In the genomic region with DNA sequence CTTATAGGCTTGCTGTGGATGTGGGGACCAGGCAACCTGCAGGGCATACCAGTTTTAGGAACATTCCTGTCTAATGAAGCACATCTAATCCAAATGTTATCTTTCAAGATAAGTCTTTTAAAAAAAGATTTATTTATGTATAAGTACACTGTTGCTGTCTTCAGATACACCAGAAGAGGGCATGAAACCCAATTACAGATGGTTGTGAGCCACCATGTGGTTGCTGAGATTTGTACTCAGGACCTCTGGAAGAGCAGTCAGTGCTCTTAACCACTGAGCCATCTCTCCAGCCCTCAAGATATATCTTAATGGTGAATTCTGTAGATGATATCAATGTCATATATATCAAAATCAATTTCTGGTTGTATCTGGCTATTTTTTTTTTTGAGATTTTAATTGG, we compare ENCODE assay signal across 27 mouse cellular contexts. TPM values are rescaled to one million over a fixed set of nuclear protein-coding genes. Genes with fewer than 3 reads are reported as not detected.
DNase-seq lines count a peak whose midpoint lies in the region; ATAC-seq and TF ChIP-seq lines count a peak whose summit lies in the region.
"Had no signal": no experiment of that assay in that cellular context is flagged by ENCODE, and none has a peak within 500 bp of the region (broad histone marks: within the 10 kb centered on the region; RNA-seq: fewer than 3 reads in every experiment).

No protein-coding gene starts in this region.

- no peaks in the 10 kb centered on the region for H3K27me3 ChIP-seq in heart, adult 2 months (ENCODE audit: control insufficient read depth, insufficient read depth, low read length)
- H3K27me3 ChIP-seq in liver, embryonic 14.5 days (ENCODE audit: control insufficient read depth, insufficient read depth, low read length) = no peaks in the 10 kb centered on the region
- no peaks in the 10 kb centered on the region for H3K27me3 ChIP-seq in liver, embryonic 11.5 days (replicated peaks; ENCODE audit: control insufficient read depth, insufficient read depth, low read length)
- H3K27me3 ChIP-seq in G1E (ENCODE audit: insufficient read depth, low read length) = peaks cover 19% of the 10 kb centered on the region
- H3K27me3 ChIP-seq: forebrain, embryonic 15.5 days; liver, embryonic 13.5 days; neural tube, embryonic 13.5 days; stomach, embryonic 15.5 days had no signal

- H3K36me3 ChIP-seq in heart, adult 2 months (ENCODE audit: control insufficient read depth, insufficient read depth, low read length) = no peaks in the 10 kb centered on the region
- H3K36me3 ChIP-seq in liver, embryonic 14.5 days (replicated peaks; ENCODE audit: control insufficient read depth, insufficient read depth, low read depth) = no peaks in the 10 kb centered on the region
- H3K36me3 ChIP-seq in liver, embryonic 11.5 days (ENCODE audit: control insufficient read depth, insufficient read depth, low read length) = no peaks in the 10 kb centered on the region
- peaks cover 2% of the 10 kb centered on the region for H3K36me3 ChIP-seq in G1E (replicated peaks)
- H3K36me3 ChIP-seq: forebrain, embryonic 15.5 days; hindbrain, embryonic 12.5 days; liver, embryonic 13.5 days; neural tube, embryonic 13.5 days; stomach, embryonic 15.5 days had no signal

- no peaks in the 10 kb centered on the region for H3K79me2 ChIP-seq in heart, adult 2 months (replicated peaks; ENCODE audit: control insufficient read depth, insufficient read depth, low read length)

- TF ChIP-seq CTCF in heart, adult 2 months (IDR thresholded peaks at IDR 0.05) = 0 out of 2 replicates have a peak, but pooled peaks have one; percentile 5
- TF ChIP-seq CTCF in liver, embryonic 14.5 days (IDR thresholded peaks at IDR 0.05; ENCODE audit: low read depth) = 0 out of 2 replicates have a peak, but pooled peaks have one; percentile 1
- no peak for TF ChIP-seq CTCF in G1E (IDR thresholded peaks at IDR 0.05; ENCODE audit: low read depth, low read length)

- H3K4me3 ChIP-seq in heart, adult 2 months = no peak overlapping the region
- H3K4me3 ChIP-seq in liver, embryonic 14.5 days (ENCODE audit: insufficient read depth in 1 of 2, low read depth in 2 of 2, low read length in 2 of 2) = no peak overlapping the region
- H3K4me3 ChIP-seq in liver, embryonic 11.5 days (ENCODE audit: low read depth, low read length) = no peak overlapping the region
- peak overlapping the region; percentile 39; the same call in 1 of the 2 replicates for H3K4me3 ChIP-seq in G1E (ENCODE audit: low read depth, low read length)
- H3K4me3 ChIP-seq: forebrain, embryonic 15.5 days; gastrocnemius, adult 2 months; hindbrain, embryonic 12.5 days; liver, embryonic 13.5 days; neural tube, embryonic 13.5 days; stomach, embryonic 15.5 days had no signal

- no peak for TF ChIP-seq POLR2A in heart, adult 2 months (IDR thresholded peaks at IDR 0.05; ENCODE audit: insufficient read depth, low read depth, low read length)

- no peak for TF ChIP-seq EP300 in heart, adult 2 months (IDR thresholded peaks at IDR 0.05; ENCODE audit: insufficient read depth, low read depth, low read length)
- no peak for TF ChIP-seq EP300 in liver, embryonic 14.5 days (IDR thresholded peaks at IDR 0.05; ENCODE audit: low read depth)

- H3K4me1 ChIP-seq in heart, adult 2 months (ENCODE audit: control insufficient read depth, insufficient read depth, low read length) = no peaks in the 10 kb centered on the region; the same call in 1 of the 2 replicates
- peaks cover 11 to 22% of the 10 kb centered on the region in 2 experiments for H3K4me1 ChIP-seq in liver, embryonic 14.5 days (replicated peaks; ENCODE audit: control insufficient read depth in 2 of 2, insufficient read depth in 2 of 2, low read length in 1 of 2)
- H3K4me1 ChIP-seq in liver, embryonic 11.5 days (replicated peaks; ENCODE audit: control insufficient read depth, insufficient read depth, low read length) = peaks cover 15% of the 10 kb centered on the region
- H3K4me1 ChIP-seq in G1E (ENCODE audit: insufficient read depth, low read depth, low read length) = peaks cover 46% of the 10 kb centered on the region

- no peak for DNase-seq in heart, adult 2 months
- no peak for DNase-seq in heart, postnatal 25 days (ENCODE audit: low spot score)
- no peak for DNase-seq in liver, embryonic 14.5 days (ENCODE audit: low read depth in 3 of 3, low spot score in 3 of 3)
- DNase-seq in liver, embryonic 11.5 days (ENCODE audit: low spot score) = no peak
- DNase-seq in G1E (ENCODE audit: low spot score) = no peak
- no peak for DNase-seq in spleen, postnatal 4 days (ENCODE audit: low spot score in 2 of 2)
- DNase-seq: adrenal gland, adult 8-10 months; B cell, adult 2 months; cerebellum, adult 11 months; cerebellum, postnatal 36 days; gastrocnemius, adult 2 months; heart, postnatal 14 days; kidney, adult 11 months; kidney, postnatal 36 days; layer of hippocampus, postnatal 36 days; left cerebral cortex, postnatal 4 days; liver, embryonic 13.5 days; lung, adult 2 months; lung, postnatal 10 days; right cerebral cortex, postnatal 4 days; thymus, postnatal 14 days had no signal

- intact Hi-C loops in heart, adult 2 months (cut with DNase I) = no loop called here
- intact Hi-C loops in heart, postnatal 25 days (cut with DNase I) = no loop called here

- ATAC-seq in liver, embryonic 14.5 days (ENCODE audit: insufficient read depth) = no peak
- ATAC-seq in liver, embryonic 11.5 days (replicated peaks; ENCODE audit: low FRiP score) = no peak
- ATAC-seq in G1E (ENCODE audit: extremely low read depth, insufficient number of reproducible peaks, low FRiP score, poor library complexity, severe bottlenecking) = no peak
- no peak for ATAC-seq in erythroid progenitor cell, adult 5-6 weeks (replicated peaks; ENCODE audit: low FRiP score, poor library complexity, severe bottlenecking)
- ATAC-seq: forebrain, embryonic 15.5 days had no signal

- H3K4me2 ChIP-seq in liver, embryonic 14.5 days (ENCODE audit: low read depth) = no peak overlapping the region
- no peak overlapping the region for H3K4me2 ChIP-seq in liver, embryonic 11.5 days
- H3K4me2 ChIP-seq: forebrain, embryonic 15.5 days; hindbrain, embryonic 12.5 days; liver, embryonic 13.5 days; midbrain, embryonic 11.5 days; neural tube, embryonic 13.5 days; stomach, embryonic 15.5 days had no signal

- H3K9me3 ChIP-seq in liver, embryonic 14.5 days (ENCODE audit: control insufficient read depth, low read length) = no peaks in the 10 kb centered on the region
- no peaks in the 10 kb centered on the region for H3K9me3 ChIP-seq in liver, embryonic 11.5 days (ENCODE audit: control insufficient read depth, low read length)
- peaks cover 6% of the 10 kb centered on the region; the same call in 1 of the 2 replicates for H3K9me3 ChIP-seq in G1E (replicated peaks)
- H3K9me3 ChIP-seq: forebrain, embryonic 15.5 days; hindbrain, embryonic 12.5 days; liver, embryonic 13.5 days; neural tube, embryonic 13.5 days; stomach, embryonic 15.5 days had no signal

- H3K9ac ChIP-seq in heart, adult 2 months (ENCODE audit: low read depth, low read length) = no peak overlapping the region
- no peak overlapping the region for H3K9ac ChIP-seq in liver, embryonic 14.5 days (replicated peaks)
- no peak overlapping the region for H3K9ac ChIP-seq in liver, embryonic 11.5 days (ENCODE audit: low read depth, low read length)
- H3K9ac ChIP-seq: forebrain, embryonic 15.5 days; hindbrain, embryonic 12.5 days; liver, embryonic 13.5 days; neural tube, embryonic 13.5 days; stomach, embryonic 15.5 days had no signal

- no peak overlapping the region for H3K27ac ChIP-seq in heart, adult 2 months
- H3K27ac ChIP-seq in liver, embryonic 14.5 days = no peak overlapping the region
- H3K27ac ChIP-seq in liver, embryonic 11.5 days (ENCODE audit: low read depth, low read length) = no peak overlapping the region
- H3K27ac ChIP-seq: forebrain, embryonic 15.5 days; gastrocnemius, adult 2 months; hindbrain, embryonic 12.5 days; liver, embryonic 13.5 days; neural tube, embryonic 13.5 days; stomach, embryonic 15.5 days had no signal

RNA-seq across cellular contexts. Expression of gene Tbl2, which starts 3.5 kb away (rescaled TPM):
- 10 to 100 TPM in 1 of 2 experiments, 1 to 10 TPM in 1; 9.9 to 10.6 TPM for total RNA-seq in heart, adult 2 months (2021)
- polyA plus RNA-seq in heart, adult 2 months (2012; rRNA removed) = 5.8 and 8.8 TPM in 2 replicates
- 10 to 100 TPM; 11.2 to 14.6 TPM for total RNA-seq in heart, postnatal 25 days (2021)
- 4.4 and 5.5 TPM in 2 replicates for polyA plus RNA-seq in liver, embryonic 14.5 days (2012; rRNA removed)
- polyA plus RNA-seq in liver, embryonic 14.5 days (2014; fragmentation: Nextera tagmentation; extraction: Ambion mirVana) = 9.8 and 10.2 TPM in 2 replicates
- polyA plus RNA-seq in liver, embryonic 11.5 days (2014; fragmentation: Nextera tagmentation; extraction: Ambion mirVana) = 24.6 and 29.2 TPM in 2 replicates
- total RNA-seq in G1E (2014; fragmentation: Nextera tagmentation) (27.9 and 37.2 TPM in 2 replicates), G1E (2017) (21.5 and 25.1 TPM in 2 replicates)
- 18.2 and 22.5 TPM in 2 replicates for polyA plus RNA-seq in G1E (2012)
- total RNA-seq in erythroid progenitor cell, adult 5-6 weeks (2015; ENCODE audit: low replicate concordance) = 5.4 and 6.5 TPM in 2 replicates
- 13.6 and 26.6 TPM in 2 replicates for total RNA-seq in erythroid progenitor cell, adult 5-6 weeks (2017; ENCODE audit: low replicate concordance)

RNA-seq across cellular contexts. Expression of gene Bcl7b, which starts 22.1 kb away (rescaled TPM):
- total RNA-seq in heart, adult 2 months (2021) = 10 to 100 TPM; 40.3 to 44.1 TPM
- 37.5 and 37.6 TPM in 2 replicates for polyA plus RNA-seq in heart, adult 2 months (2012; rRNA removed)
- 10 to 100 TPM; 35.1 to 35.2 TPM for total RNA-seq in heart, postnatal 25 days (2021)
- polyA plus RNA-seq in liver, embryonic 14.5 days (2012; rRNA removed) = 9.7 and 10.0 TPM in 2 replicates
- 25.6 and 26.7 TPM in 2 replicates for polyA plus RNA-seq in liver, embryonic 14.5 days (2014; fragmentation: Nextera tagmentation; extraction: Ambion mirVana)
- 52.5 and 52.9 TPM in 2 replicates for polyA plus RNA-seq in liver, embryonic 11.5 days (2014; fragmentation: Nextera tagmentation; extraction: Ambion mirVana)
- total RNA-seq in G1E (2014; fragmentation: Nextera tagmentation) (33.6 and 54.5 TPM in 2 replicates), G1E (2017) (23.5 and 27.9 TPM in 2 replicates)
- polyA plus RNA-seq in G1E (2012) = 51.1 and 52.4 TPM in 2 replicates
- total RNA-seq in erythroid progenitor cell, adult 5-6 weeks (2015; ENCODE audit: low replicate concordance) = 24.1 and 35.6 TPM in 2 replicates
- total RNA-seq in erythroid progenitor cell, adult 5-6 weeks (2017; ENCODE audit: low replicate concordance) = 13.5 and 24.4 TPM in 2 replicates

RNA-seq across cellular contexts. Expression of gene Baz1b, which starts 41.1 kb away (rescaled TPM):
- 10 to 100 TPM; 42.3 to 46.1 TPM for total RNA-seq in heart, adult 2 months (2021)
- 13.9 and 20.8 TPM in 2 replicates for polyA plus RNA-seq in heart, adult 2 months (2012; rRNA removed)
- total RNA-seq in heart, postnatal 25 days (2021) = 10 to 100 TPM; 38.2 to 45.3 TPM
- polyA plus RNA-seq in liver, embryonic 14.5 days (2012; rRNA removed) = 14.3 and 20.7 TPM in 2 replicates
- polyA plus RNA-seq in liver, embryonic 14.5 days (2014; fragmentation: Nextera tagmentation; extraction: Ambion mirVana) = 18.2 and 22.3 TPM in 2 replicates
- polyA plus RNA-seq in liver, embryonic 11.5 days (2014; fragmentation: Nextera tagmentation; extraction: Ambion mirVana) = 47.2 and 50.8 TPM in 2 replicates
- total RNA-seq in G1E (2014; fragmentation: Nextera tagmentation) = 223 and 232 TPM in 2 replicates
- total RNA-seq in G1E (2017) = 159 and 187 TPM in 2 replicates
- polyA plus RNA-seq in G1E (2012) = 65.7 and 67.9 TPM in 2 replicates
- 115 TPM in 2 replicates for total RNA-seq in erythroid progenitor cell, adult 5-6 weeks (2015; ENCODE audit: low replicate concordance)
- 201 and 287 TPM in 2 replicates for total RNA-seq in erythroid progenitor cell, adult 5-6 weeks (2017; ENCODE audit: low replicate concordance)

RNA-seq across cellular contexts. Expression of gene Mlxipl, which starts 56.3 kb away (rescaled TPM):
- total RNA-seq in heart, adult 2 months (2021) = 10 to 100 TPM; 24.2 to 25.9 TPM
- 47.1 and 49.0 TPM in 2 replicates for polyA plus RNA-seq in heart, adult 2 months (2012; rRNA removed)
- total RNA-seq in heart, postnatal 25 days (2021) = 10 to 100 TPM; 25.3 to 25.5 TPM
- 14.7 and 18.5 TPM in 2 replicates for polyA plus RNA-seq in liver, embryonic 14.5 days (2012; rRNA removed)
- 6.6 and 8.4 TPM in 2 replicates for polyA plus RNA-seq in liver, embryonic 14.5 days (2014; fragmentation: Nextera tagmentation; extraction: Ambion mirVana)
- polyA plus RNA-seq in liver, embryonic 11.5 days (2014; fragmentation: Nextera tagmentation; extraction: Ambion mirVana) = 18.5 and 18.7 TPM in 2 replicates
- total RNA-seq in G1E (2014; fragmentation: Nextera tagmentation) (not detected in 2 replicates), G1E (2017) (0.06 and 0.22 TPM in 2 replicates)
- polyA plus RNA-seq in G1E (2012) = not detected in 2 replicates
- total RNA-seq in erythroid progenitor cell, adult 5-6 weeks (2015; ENCODE audit: low replicate concordance) = 2.1 TPM in 1 of 2 replicates, not detected in the other
- total RNA-seq in erythroid progenitor cell, adult 5-6 weeks (2017; ENCODE audit: low replicate concordance) = 0.39 TPM in 1 of 2 replicates, not detected in the other
